In genomic region chr15:96332468-96333213, GRCm38 (mm10) we compare ENCODE assay signal across 15 mouse cellular contexts. TPM values are rescaled to one million over a fixed set of nuclear protein-coding genes. Genes with fewer than 3 reads are reported as not detected.
DNase-seq lines count a peak whose midpoint lies in the region; ATAC-seq and TF ChIP-seq lines count a peak whose summit lies in the region.
"Had no signal": no experiment of that assay in that cellular context is flagged by ENCODE, and none has a peak within 500 bp of the region (broad histone marks: within the 10 kb centered on the region; RNA-seq: fewer than 3 reads in every experiment).

No protein-coding gene starts in this region.

- no peak for ATAC-seq in heart, postnatal 0 days (ENCODE audit: insufficient read depth, low read depth)
- ATAC-seq: forebrain, embryonic 14.5 days had no signal

- WGBS in heart, postnatal 0 days: 79% methylated on average over 9 of the region's 9 CpGs
- WGBS in macrophage (ENCODE audit: missing documents): 71% methylated on average over 9 of the region's 9 CpGs

- no peak for TF ChIP-seq EP300 in heart, postnatal 0 days (IDR thresholded peaks at IDR 0.05; ENCODE audit: low read depth)

- no peak overlapping the region for H3K4me3 ChIP-seq in heart, postnatal 0 days (ENCODE audit: low read depth, low read length)
- no peak overlapping the region for H3K4me3 ChIP-seq in macrophage (ENCODE audit: inconsistent target)
- H3K4me3 ChIP-seq: kidney, embryonic 15.5 days; limb, embryonic 15.5 days; neural tube, embryonic 12.5 days had no signal

- DNase-seq in heart, postnatal 0 days (ENCODE audit: low spot score): no peak
- no peak for DNase-seq in heart, postnatal 4 days
- peak; percentile 23 for DNase-seq in CD4-positive helper T cell, adult 2 months (ENCODE audit: low read depth, low spot score)
- DNase-seq in CD4-positive, CD25-positive, alpha-beta regulatory T cell, adult 2 months (ENCODE audit: low read depth, low spot score): peak; percentile 20
- no peak for DNase-seq in right cerebral cortex, adult 2 months (ENCODE audit: low spot score in 2 of 2)
- no peak for DNase-seq in adrenal gland, postnatal 4 days (ENCODE audit: low spot score in 2 of 2)
- DNase-seq: lung, adult 18-20 months; lung, postnatal 36 days; midbrain, embryonic 14.5 days; spleen, adult 18-20 months had no signal

- no peak for TF ChIP-seq CTCF in heart, postnatal 0 days (IDR thresholded peaks at IDR 0.05; ENCODE audit: low read depth)

- no peaks in the 10 kb centered on the region for H3K36me3 ChIP-seq in heart, postnatal 0 days (replicated peaks; ENCODE audit: control insufficient read depth, insufficient read depth, low read length)
- no peaks in the 10 kb centered on the region for H3K36me3 ChIP-seq in macrophage (ENCODE audit: inconsistent target)
- H3K36me3 ChIP-seq: limb, embryonic 15.5 days; neural tube, embryonic 12.5 days had no signal

- H3K4me2 ChIP-seq in heart, postnatal 0 days (ENCODE audit: low read depth, low read length): no peak overlapping the region
- H3K4me2 ChIP-seq: kidney, embryonic 15.5 days; limb, embryonic 15.5 days; neural tube, embryonic 12.5 days had no signal

- peak overlapping the region; percentile 47; the same call in 1 of the 2 replicates for H3K27ac ChIP-seq in heart, postnatal 0 days (ENCODE audit: low read depth)
- H3K27ac ChIP-seq in macrophage: 0 out of 2 replicates have a peak overlapping the region, but pooled peaks have one; percentile 10
- H3K27ac ChIP-seq: kidney, embryonic 15.5 days; limb, embryonic 15.5 days; neural tube, embryonic 12.5 days had no signal

- H3K4me1 ChIP-seq in heart, postnatal 0 days (ENCODE audit: control insufficient read depth, insufficient read depth): peaks cover 26% of the 10 kb centered on the region
- H3K4me1 ChIP-seq: limb, embryonic 15.5 days had no signal

- no peaks in the 10 kb centered on the region for H3K9me3 ChIP-seq in heart, postnatal 0 days (replicated peaks; ENCODE audit: control insufficient read depth, low read length)
- H3K9me3 ChIP-seq: kidney, embryonic 15.5 days; limb, embryonic 15.5 days; neural tube, embryonic 12.5 days had no signal

- no peaks in the 10 kb centered on the region for H3K27me3 ChIP-seq in heart, postnatal 0 days (ENCODE audit: control insufficient read depth, insufficient read depth, low read length)
- H3K27me3 ChIP-seq: kidney, embryonic 15.5 days; limb, embryonic 15.5 days; neural tube, embryonic 12.5 days had no signal

- H3K79me2 ChIP-seq in macrophage (ENCODE audit: inconsistent target): peaks cover 64% of the 10 kb centered on the region; the same call in 1 of the 2 replicates

- no peak overlapping the region for H3K9ac ChIP-seq in heart, postnatal 0 days (replicated peaks; ENCODE audit: low read depth, low read length)
- H3K9ac ChIP-seq: kidney, embryonic 15.5 days; limb, embryonic 15.5 days; neural tube, embryonic 12.5 days had no signal

RNA-seq across cellular contexts. Expression of gene Arid2, which starts 45.3 kb away (rescaled TPM):
- 28.4 and 39.8 TPM in 2 replicates for total RNA-seq in heart, postnatal 0 days (2014; rRNA removed; ENCODE audit: low replicate concordance)
- 8.2 and 8.7 TPM in 2 replicates for polyA plus RNA-seq in heart, postnatal 0 days (2015; fragmentation: Nextera tagmentation; extraction: Ambion mirVana)
- total RNA-seq in heart, postnatal 4 days (2021): 10 to 100 TPM; 42.9 to 47.6 TPM
- total RNA-seq in macrophage (2018; cell fraction: chromatin; rRNA removed): 100 to 1,000 TPM in 9 of 26 experiments, 10 to 100 TPM in 17; 38.6 to 153 (median 91.7) TPM
- total RNA-seq in macrophage (2018; cell fraction: cytosol; rRNA removed): 10 to 100 TPM in 23 of 26 experiments, 1 to 10 TPM in 3; 7.4 to 26.9 (median 16.3) TPM
- 100 to 1,000 TPM in 1 of 26 experiments, 10 to 100 TPM in 25; 26.3 to 140 (median 56.9) TPM for total RNA-seq in macrophage (2018; cell fraction: nucleus; rRNA removed)
- polyA plus RNA-seq in macrophage (2018): 11.8 to 14.0 TPM (median 12.7 TPM) in 3 replicates
- 10 to 100 TPM; 63.6 to 69.3 TPM for total RNA-seq in adrenal gland, postnatal 4 days (2021)

Comparison
In these comparisons a context has a peak if more than half of its experiments do, and no peak if none do; other contexts are left out.
1. DNase-seq: peak in CD4-positive helper T cell, adult 2 months (single experiment) and CD4-positive, CD25-positive, alpha-beta regulatory T cell, adult 2 months (single experiment); none in heart, postnatal 0 days (single experiment), heart, postnatal 4 days (single experiment), right cerebral cortex, adult 2 months (0 of 2) and adrenal gland, postnatal 4 days (0 of 2).